Mouse (Mus musculus) heart, adult 2 months (tissue): ENCODE measurements around the gene Omt2a. TPM values are rescaled to one million over a fixed set of nuclear protein-coding genes. Genes with fewer than 3 reads are reported as not detected.
"Not testable (repeated sequence)": the region's sequence is repeated elsewhere in the genome, so short reads cannot be mapped to it uniquely, and the experiment has no call there.

Experiments
- DNase-seq, 2 experiments: peaks; one replicate each; pipeline ENCODE4 v3.0.0; 2021
- H3K27ac ChIP-seq: fragments of 200-600 bp; 2 replicates; pipeline ENCODE4 v1.8.1; 2022
- H3K27me3 ChIP-seq: fragments of 200-500 bp; 2 replicates; pipeline ENCODE4 v1.6.1; 2012; ENCODE audit warnings: mild to moderate bottlenecking, low read length, inconsistent platforms, mixed read lengths; ENCODE audit not compliant: control insufficient read depth, insufficient read depth
- H3K36me3 ChIP-seq: fragments of 200-500 bp; 2 replicates; pipeline ENCODE4 v1.6.1; 2012; ENCODE audit warnings: low read length, inconsistent platforms; ENCODE audit not compliant: control insufficient read depth, insufficient read depth
- H3K4me1 ChIP-seq: fragments of 200-500 bp; 2 replicates; pipeline ENCODE4 v1.6.1; 2011; ENCODE audit warnings: low read length; ENCODE audit not compliant: control insufficient read depth, insufficient read depth
- H3K4me3 ChIP-seq: fragments of 200-600 bp; 2 replicates; pipeline ENCODE4 v1.8.1; 2022
- H3K79me2 ChIP-seq: fragments of 200-500 bp; replicated peaks from 2 replicates; pipeline ENCODE4 v1.6.1; 2012; ENCODE audit warnings: mild to moderate bottlenecking, inconsistent platforms, low read length, moderate library complexity, mixed read lengths; ENCODE audit not compliant: control insufficient read depth, insufficient read depth
- H3K9ac ChIP-seq: fragments of 200-500 bp; 2 replicates; pipeline ENCODE4 v1.6.1; 2012; ENCODE audit warnings: low read depth, mild to moderate bottlenecking, control low read depth, inconsistent platforms, low read length, mixed read lengths
- CTCF ChIP-seq: fragments of 200-600 bp; IDR thresholded peaks from 2 replicates; pipeline ENCODE4 v1.8.1; 2022; ENCODE audit warnings: antibody characterized with exemption, mild to moderate bottlenecking, moderate library complexity
- EP300 ChIP-seq: fragments of 200-500 bp; IDR thresholded peaks from 2 replicates; pipeline ENCODE4 v1.6.1; 2011; ENCODE audit warnings: low read depth, low read length, control low read depth; ENCODE audit not compliant: insufficient read depth
- POLR2A ChIP-seq: fragments of 200-500 bp; IDR thresholded peaks from 2 replicates; pipeline ENCODE4 v1.6.1; 2011; ENCODE audit warnings: mild to moderate bottlenecking, low read depth, low read length, control low read depth; ENCODE audit not compliant: insufficient read depth
- WGBS: fragments of 180-500 bp; shearing (Covaris S2); methylation state at CpG from one replicate; pipeline ENCODE4 v1.1.7; 2018; 5-methylcytosine and 5-hydroxymethylcytosine counted together
- intact Hi-C: fragments of 180-260 bp; cut with DNase I; formaldehyde crosslinking; loops from one replicate; pipeline ENCODE4 v1.15.1; 2025
- polyA plus RNA-seq: library from polyadenylated mRNA; depleted of rRNA; stranded (reverse); fragments of >200 nt; gene quantifications from 2 replicates; pipeline ENCODE4 v1.2.3, GENCODE M21; 2012
- total RNA-seq, 2 experiments: library from RNA; stranded (reverse); gene quantifications; 2 replicates each; pipeline ENCODE4 v1.2.3; 2021

Omt2a gene
- total and polyA plus RNA-seq, 3 experiments = not detected

DNA sequence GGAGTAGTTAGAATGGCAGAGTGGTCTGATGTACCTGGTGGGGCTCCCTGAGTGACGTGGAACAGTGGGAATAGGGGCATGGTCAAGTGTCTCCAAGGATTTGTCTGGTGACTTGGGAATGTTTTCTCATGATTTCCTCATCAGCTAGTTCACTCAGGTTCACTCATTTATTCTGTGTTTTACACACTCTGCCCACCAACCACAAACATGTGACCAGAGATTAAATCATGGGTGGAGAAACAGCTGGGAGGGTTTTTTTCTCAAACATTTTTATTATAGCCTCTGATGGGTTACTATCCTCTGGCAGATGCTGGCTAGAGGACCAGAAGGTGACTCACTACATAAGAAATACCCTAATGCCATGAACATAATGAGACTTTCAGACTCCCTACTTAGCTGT lies 16.4 kb downstream of the Omt2a start:
- Histone ChIP-seq H3K9ac (no peak overlapping the region), H3K36me3 (no peaks in the 10 kb centered on the region), H3K79me2 (no peaks in the 10 kb centered on the region), H3K27me3 (no peaks in the 10 kb centered on the region), H3K4me3 (no peak overlapping the region), H3K4me1 (no peaks in the 10 kb centered on the region), H3K27ac (no peak overlapping the region)
- no peak for DNase-seq
- WGBS = 85% methylated on average over 1 of the region's 1 CpGs
- TF ChIP-seq EP300 (no peak), POLR2A (no peak), CTCF (no peak)
- intact Hi-C loops = no loop called here

DNA sequence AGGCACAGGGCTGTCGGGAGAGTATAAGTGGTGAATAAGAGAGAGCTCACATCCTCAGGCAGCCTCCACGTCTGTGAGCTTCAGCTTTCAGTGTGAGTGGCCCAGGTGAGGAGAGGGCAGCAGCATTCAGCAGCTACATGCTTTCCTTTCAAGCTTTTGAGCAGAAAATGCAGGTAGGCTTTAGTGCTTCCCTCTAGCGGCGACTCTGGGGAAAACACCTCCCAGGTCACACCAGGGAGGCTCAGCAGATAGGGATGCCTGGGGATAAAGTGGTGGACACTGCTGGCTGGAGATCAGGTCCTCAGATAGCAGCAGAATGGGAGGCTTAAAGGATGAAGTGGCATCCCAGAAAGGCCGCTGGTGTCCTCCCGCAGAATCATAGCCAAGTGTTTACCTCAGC lies 18.5 kb downstream of the Omt2a start:
- H3K79me2 ChIP-seq, H3K9ac ChIP-seq, intact Hi-C loops, H3K27ac ChIP-seq, H3K4me3 ChIP-seq, H3K4me1 ChIP-seq, H3K27me3 ChIP-seq, H3K36me3 ChIP-seq: not testable (repeated sequence)
- TF ChIP-seq CTCF = peak; percentile 70
- WGBS = 12% methylated on average over 6 of the region's 6 CpGs
- peak; percentile 6 to 27 for DNase-seq

- H3K36me3 ChIP-seq, intact Hi-C loops, H3K4me1 ChIP-seq, H3K27me3 ChIP-seq, H3K79me2 ChIP-seq, H3K4me3 ChIP-seq, H3K9ac ChIP-seq, H3K27ac ChIP-seq, DNase-seq: not testable (repeated sequence)
- WGBS = 81% methylated on average over 7 of the region's 7 CpGs
These were observed 19.8 kb downstream of the Omt2a start for GRCm38 (mm10) chr9:78294781-78295180.

DNA sequence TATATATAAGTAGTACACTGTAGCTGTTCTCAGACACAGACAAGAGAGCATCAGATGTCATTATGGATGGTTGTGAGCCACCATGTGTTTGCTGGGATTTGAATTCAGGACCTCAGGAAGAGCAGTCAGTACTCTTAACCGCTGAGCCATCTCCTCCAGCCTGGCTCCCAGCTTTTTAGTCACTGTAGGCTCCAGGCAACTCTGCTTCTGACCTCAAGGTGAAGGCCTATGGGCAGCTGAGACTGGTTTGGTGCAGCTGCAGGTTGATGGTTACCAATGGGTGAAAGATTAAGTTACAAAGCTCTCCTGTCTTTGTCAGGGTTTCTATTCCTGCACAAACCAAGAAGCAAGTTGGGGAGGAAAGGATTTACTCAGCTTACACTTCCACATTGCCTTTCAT lies 20.9 kb downstream of the Omt2a start:
- H3K27ac ChIP-seq, intact Hi-C loops, H3K4me1 ChIP-seq, H3K4me3 ChIP-seq, H3K79me2 ChIP-seq, H3K27me3 ChIP-seq, H3K9ac ChIP-seq, H3K36me3 ChIP-seq, DNase-seq: not testable (repeated sequence)
- 64% methylated on average over 1 of the region's 1 CpGs for WGBS

GRCm38 (mm10) chr9:78292462-78292861 lies 22.1 kb downstream of the Omt2a start:
- DNase-seq, H3K27ac ChIP-seq, H3K79me2 ChIP-seq, intact Hi-C loops, H3K36me3 ChIP-seq, H3K4me1 ChIP-seq, H3K27me3 ChIP-seq, H3K4me3 ChIP-seq, H3K9ac ChIP-seq: not testable (repeated sequence)
- 80% methylated on average over 8 of the region's 8 CpGs for WGBS

GRCm38 (mm10) chr9:78289723-78290122 lies 24.9 kb downstream of the Omt2a start, which contains the start of gene Gm10639:
TSS of gene Gm10639 (plus strand) at chr9:78289923.
- H3K27me3 ChIP-seq, H3K9ac ChIP-seq, H3K36me3 ChIP-seq, H3K4me3 ChIP-seq, H3K27ac ChIP-seq, H3K4me1 ChIP-seq, H3K79me2 ChIP-seq, DNase-seq, intact Hi-C loops: not testable (repeated sequence)
- WGBS = 64% methylated on average over 3 of the region's 3 CpGs

DNA sequence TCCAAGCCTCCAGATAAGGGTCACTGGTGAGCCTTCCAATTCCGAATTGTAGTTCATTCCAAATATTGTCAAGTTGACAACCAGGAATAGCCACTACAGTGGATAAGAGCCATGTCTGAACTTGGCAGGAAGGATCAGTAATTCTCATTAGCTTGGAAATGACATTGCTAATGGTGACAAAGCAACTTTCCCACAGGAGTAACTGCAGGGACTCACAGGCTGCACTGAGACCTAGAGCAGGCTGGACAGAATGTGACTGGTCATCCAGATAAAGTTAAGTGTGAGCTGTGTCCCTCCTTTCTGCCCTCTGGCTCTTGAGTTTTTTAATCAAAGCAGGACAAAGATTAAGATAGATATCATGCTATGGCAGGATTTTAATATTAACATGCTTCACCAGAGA lies 25.5 kb downstream of the Omt2a start:
- WGBS = 0% methylated on average over 1 of the region's 1 CpGs
- DNase-seq = not testable (repeated sequence)

GRCm38 (mm10) chr9:78282002-78282711 lies 32.4 kb downstream of the Omt2a start:
- H3K79me2 ChIP-seq, H3K36me3 ChIP-seq, intact Hi-C loops, H3K4me1 ChIP-seq, H3K27ac ChIP-seq, H3K27me3 ChIP-seq, DNase-seq, H3K4me3 ChIP-seq, H3K9ac ChIP-seq: not testable (repeated sequence)
- whole genome bisulfite sequencing = 64% methylated on average over 4 of the region's 4 CpGs

More for the DNA sequence above, 25.5 kb downstream of the Omt2a start:
- H3K79me2 ChIP-seq, H3K9ac ChIP-seq, H3K4me3 ChIP-seq, H3K36me3 ChIP-seq, H3K27me3 ChIP-seq, H3K4me1 ChIP-seq, H3K27ac ChIP-seq, intact Hi-C loops: not testable (repeated sequence)

- H3K4me3 ChIP-seq, DNase-seq, intact Hi-C loops, H3K9ac ChIP-seq, H3K36me3 ChIP-seq, H3K79me2 ChIP-seq, H3K27ac ChIP-seq, H3K4me1 ChIP-seq, H3K27me3 ChIP-seq: not testable (repeated sequence)
- WGBS = 74% methylated on average over 3 of the region's 3 CpGs
These were observed 43.7 kb downstream of the Omt2a start for GRCm38 (mm10) chr9:78270945-78271344.
